Mouse (Mus musculus) cerebellum, postnatal 4 days (tissue): ENCODE measurements at regions not wholly inside any gene's neighbourhood (a gene's known extent, or its start where the extent isn't known, plus 50 kb on each side); places are given as distances from the start of the nearest gene placed in this dataset.

Source experiments
- DNase-seq, 2 experiments: peaks; one replicate each; pipeline ENCODE4 v3.0.0; 2022; ENCODE audit warnings: low spot score in 2 of 2, mixed read lengths in 1 of 2

DNA sequence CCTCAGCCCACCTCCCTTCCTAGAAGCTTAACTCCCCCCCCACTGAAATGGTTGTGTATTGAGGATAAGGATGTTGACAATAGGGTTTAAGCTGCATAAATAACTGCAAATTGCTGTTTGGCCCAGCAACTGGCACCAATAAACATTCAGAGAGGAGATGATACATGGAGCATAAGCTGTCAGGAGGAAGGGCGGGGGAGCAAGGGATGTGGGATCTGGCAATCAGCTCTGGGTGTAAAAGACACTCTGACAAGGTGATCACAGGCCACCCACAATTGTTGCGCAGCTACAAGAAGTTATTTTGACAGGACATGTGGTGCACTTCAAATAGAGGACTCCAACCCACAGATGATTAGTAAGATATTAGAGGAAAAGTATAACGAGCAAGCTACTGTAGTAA lies 83.8 kb upstream of the Tbc1d5 start:
- no peak for DNase-seq

DNA sequence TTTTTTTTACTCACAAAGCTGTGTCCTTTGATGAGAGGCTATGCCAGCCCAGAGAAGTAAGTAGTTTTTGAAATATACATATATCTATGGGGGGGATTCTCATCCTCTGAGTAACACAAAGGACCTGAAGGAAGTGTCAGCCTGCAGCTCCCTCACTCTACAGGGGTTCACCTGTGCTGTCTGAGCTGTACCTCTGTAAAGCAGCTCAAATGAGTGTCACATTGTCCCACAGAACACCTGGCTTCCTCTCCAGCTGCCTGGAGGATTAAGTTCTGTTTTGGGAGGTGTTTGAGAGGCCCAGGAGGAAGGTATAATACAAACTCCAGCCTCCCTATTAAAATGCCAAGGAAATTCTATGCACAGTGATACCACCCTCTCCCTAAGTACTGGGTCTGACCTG lies 83.3 kb upstream of the Tbc1d5 start:
- no peak for DNase-seq

DNA sequence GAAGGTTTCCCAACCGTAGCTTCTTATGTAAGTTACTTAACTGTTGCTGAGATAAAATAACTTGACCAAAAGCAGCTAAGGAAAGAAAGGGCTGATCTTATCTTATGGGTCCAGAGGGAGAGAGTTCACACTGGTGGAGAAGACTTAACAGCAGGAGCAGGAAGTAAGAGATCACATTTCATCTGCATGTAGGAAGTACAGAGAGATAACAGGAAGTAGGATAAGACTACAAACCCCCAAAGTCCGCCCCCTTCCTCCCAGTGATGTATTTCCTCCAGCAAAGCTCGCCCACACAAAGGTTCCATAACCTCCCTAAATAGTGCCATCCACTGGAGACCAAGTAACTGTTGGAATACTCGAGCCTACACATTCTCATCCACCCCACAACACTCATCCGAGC lies 79.2 kb upstream of the Tbc1d5 start:
- no peak for DNase-seq

DNA sequence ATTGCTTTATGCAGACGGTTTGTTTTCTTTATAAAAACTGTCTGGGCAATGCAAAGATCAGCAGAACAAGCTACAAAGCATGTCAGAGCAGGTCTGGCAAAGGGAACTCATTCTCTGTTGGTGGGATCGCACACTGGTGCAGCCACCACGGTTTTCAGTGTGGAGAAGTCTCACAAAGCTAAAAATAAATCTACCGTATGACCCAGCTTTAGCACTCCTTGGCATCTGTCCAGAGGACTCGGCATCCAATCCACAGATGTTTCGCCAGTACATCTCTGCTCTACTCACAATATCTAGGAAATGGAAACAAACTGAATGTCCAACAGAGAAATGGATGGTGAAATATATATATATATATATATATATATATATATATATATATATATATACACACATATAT lies 69.4 kb upstream of the Tbc1d5 start:
- DNase-seq, result no peak

GRCm38 (mm10) chr17:51246038-51246437 lies 66.9 kb upstream of the Tbc1d5 start:
- no peak for DNase-seq

DNA sequence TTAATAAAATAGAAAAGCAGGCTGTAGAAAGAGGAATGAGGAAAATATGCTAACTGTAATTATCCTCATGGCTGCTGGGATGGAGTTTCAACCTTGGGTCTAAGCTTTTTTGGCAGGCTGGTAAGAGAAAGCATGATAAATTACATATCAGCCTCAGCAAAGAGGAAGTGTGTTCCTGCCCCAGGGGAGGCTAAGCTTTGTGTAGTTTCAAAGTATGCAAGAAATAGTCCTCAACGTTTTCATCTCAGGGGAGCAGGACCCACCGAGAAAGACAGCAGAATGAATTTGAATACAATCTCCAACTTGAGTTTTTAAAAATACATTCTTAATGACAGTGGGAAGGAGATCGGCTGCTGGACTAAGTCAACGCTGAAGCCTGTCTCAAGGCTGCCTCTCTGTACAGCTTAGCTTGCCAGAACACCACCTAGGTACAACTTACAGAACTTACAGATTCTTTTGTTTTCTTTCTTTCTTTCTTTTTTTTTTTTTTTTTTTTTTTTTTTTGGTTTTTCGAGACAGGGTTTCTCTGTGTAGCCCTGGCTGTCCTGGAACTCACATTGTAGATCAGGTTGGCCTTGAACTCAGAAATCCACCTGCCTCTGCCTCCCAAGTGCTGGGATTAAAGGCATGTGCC lies 61.3 kb upstream of the Tbc1d5 start:
- DNase-seq, result no peak

DNA sequence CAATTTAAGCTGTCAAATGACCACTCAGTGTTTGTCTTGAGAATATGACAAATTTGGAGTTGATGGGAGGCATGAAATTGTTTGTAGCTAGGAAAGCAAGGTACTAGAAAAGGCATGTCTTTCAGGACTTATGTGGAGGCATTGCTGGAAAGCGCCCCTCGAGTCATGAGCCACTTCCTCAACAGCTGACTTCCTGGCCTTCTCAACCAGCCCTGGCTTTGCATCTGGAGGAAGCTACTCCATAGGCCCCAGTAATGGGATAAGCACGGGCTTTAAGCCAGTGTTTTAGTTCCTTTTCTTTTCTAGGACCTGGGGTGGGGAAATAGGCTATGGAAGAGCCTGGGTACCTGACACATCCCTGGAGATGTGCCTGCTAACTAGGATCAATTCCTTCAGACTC lies 60.3 kb upstream of the Tbc1d5 start:
- no peak for DNase-seq
